ENCODE assay signal across 7 mouse cellular contexts in genomic region chr5:140208743-140209409, GRCm38 (mm10).
DNase-seq lines count a peak whose midpoint lies in the region; ATAC-seq and TF ChIP-seq lines count a peak whose summit lies in the region.

No protein-coding gene starts in this region.

- 41% methylated on average over 19 of the region's 19 CpGs for WGBS in kidney, adult 2 months
- 17% methylated on average over 19 of the region's 19 CpGs for WGBS in liver, embryonic 11.5 days
- WGBS in midbrain, embryonic 16.5 days, result 19% methylated on average over 19 of the region's 19 CpGs
- 34% methylated on average over 19 of the region's 19 CpGs for WGBS in stomach, embryonic 15.5 days

- ATAC-seq in liver, embryonic 11.5 days (replicated peaks; ENCODE audit: low FRiP score), result peak; percentile 99
- peak; percentile 65 for ATAC-seq in midbrain, embryonic 16.5 days
- peak; percentile 84 for ATAC-seq in stomach, embryonic 15.5 days (ENCODE audit: insufficient read depth, low FRiP score, low read depth)

- no peak for TF ChIP-seq POLR2A in kidney, adult 2 months (IDR thresholded peaks at IDR 0.05; ENCODE audit: low read depth, low read length)

- peak overlapping the region; percentile 55 for H3K9ac ChIP-seq in liver, embryonic 11.5 days (ENCODE audit: low read depth, low read length)
- no peak overlapping the region for H3K9ac ChIP-seq in midbrain, embryonic 16.5 days (ENCODE audit: low read depth, low read length)
- no peak overlapping the region for H3K9ac ChIP-seq in stomach, embryonic 15.5 days

- peaks cover 6% of the 10 kb centered on the region; the same call in 1 of the 2 replicates for H3K4me1 ChIP-seq in kidney, adult 2 months (ENCODE audit: control insufficient read depth, insufficient read depth, low read length)
- H3K4me1 ChIP-seq in liver, embryonic 11.5 days (replicated peaks; ENCODE audit: control insufficient read depth, insufficient read depth, low read length), result peaks cover 35% of the 10 kb centered on the region
- H3K4me1 ChIP-seq in midbrain, embryonic 16.5 days (ENCODE audit: control insufficient read depth, insufficient read depth, low read length), result peaks cover 7% of the 10 kb centered on the region
- peaks cover 7% of the 10 kb centered on the region; the same call in 1 of the 2 replicates for H3K4me1 ChIP-seq in stomach, embryonic 15.5 days

- peak; percentile 82 for DNase-seq in T-cell, adult 2 months (ENCODE audit: low spot score)
- DNase-seq in embryo, embryonic 10.5 days (ENCODE audit: low spot score), result peak; percentile 58
- peak; percentile 70 for DNase-seq in heart, adult 8-10 months (ENCODE audit: low spot score)
- DNase-seq in kidney, adult 2 months, result peak; percentile 70
- DNase-seq in liver, embryonic 11.5 days (ENCODE audit: low spot score), result peak; percentile 73

- H3K36me3 ChIP-seq in kidney, adult 2 months (ENCODE audit: control insufficient read depth, insufficient read depth, low read length), result no peaks in the 10 kb centered on the region
- no peaks in the 10 kb centered on the region for H3K36me3 ChIP-seq in liver, embryonic 11.5 days (ENCODE audit: control insufficient read depth, insufficient read depth, low read length)
- no peaks in the 10 kb centered on the region for H3K36me3 ChIP-seq in midbrain, embryonic 16.5 days (ENCODE audit: control insufficient read depth, insufficient read depth, low read length)
- H3K36me3 ChIP-seq in stomach, embryonic 15.5 days, result no peaks in the 10 kb centered on the region

- no peak overlapping the region for H3K4me3 ChIP-seq in kidney, adult 2 months (ENCODE audit: insufficient read depth, low read depth, low read length)
- peak overlapping the region; percentile 21; the same call in 1 of the 2 replicates for H3K4me3 ChIP-seq in liver, embryonic 11.5 days (ENCODE audit: low read depth, low read length)
- no peak overlapping the region for H3K4me3 ChIP-seq in midbrain, embryonic 16.5 days (ENCODE audit: low read depth, low read length)
- H3K4me3 ChIP-seq in stomach, embryonic 15.5 days (replicated peaks), result no peak overlapping the region

- peak overlapping the region; percentile 62; the same call in 1 of the 2 replicates for H3K27ac ChIP-seq in kidney, adult 2 months (ENCODE audit: insufficient read depth, low read depth, low read length)
- peak overlapping the region; percentile 92 for H3K27ac ChIP-seq in liver, embryonic 11.5 days (ENCODE audit: low read depth, low read length)
- peak overlapping the region; percentile 21; the same call in 1 of the 2 replicates for H3K27ac ChIP-seq in midbrain, embryonic 16.5 days (ENCODE audit: low read length)
- peak overlapping the region; percentile 51 for H3K27ac ChIP-seq in stomach, embryonic 15.5 days

- no peak for TF ChIP-seq CTCF in kidney, adult 2 months (conservative IDR thresholded peaks at IDR 0.05; ENCODE audit: insufficient read depth, insufficient read length, low read depth, low read length)

- H3K9me3 ChIP-seq in liver, embryonic 11.5 days (ENCODE audit: control insufficient read depth, low read length), result no peaks in the 10 kb centered on the region
- no peaks in the 10 kb centered on the region for H3K9me3 ChIP-seq in midbrain, embryonic 16.5 days (replicated peaks; ENCODE audit: control insufficient read depth, low read length, poor library complexity, severe bottlenecking)
- H3K9me3 ChIP-seq in stomach, embryonic 15.5 days, result no peaks in the 10 kb centered on the region

- H3K4me2 ChIP-seq in liver, embryonic 11.5 days, result peak overlapping the region; percentile 66
- no peak overlapping the region; the same call in 1 of the 2 replicates for H3K4me2 ChIP-seq in midbrain, embryonic 16.5 days (ENCODE audit: low read length)
- H3K4me2 ChIP-seq in stomach, embryonic 15.5 days, result peak overlapping the region; percentile 8; the same call in 1 of the 2 replicates

- H3K27me3 ChIP-seq in kidney, adult 2 months (replicated peaks; ENCODE audit: control insufficient read depth, insufficient read depth, low read length), result no peaks in the 10 kb centered on the region
- H3K27me3 ChIP-seq in liver, embryonic 11.5 days (replicated peaks; ENCODE audit: control insufficient read depth, insufficient read depth, low read length), result no peaks in the 10 kb centered on the region
- H3K27me3 ChIP-seq in midbrain, embryonic 16.5 days (ENCODE audit: control insufficient read depth, insufficient read depth, low read depth, low read length), result no peaks in the 10 kb centered on the region
- H3K27me3 ChIP-seq in stomach, embryonic 15.5 days (replicated peaks), result no peaks in the 10 kb centered on the region

Comparison
In these comparisons a context has a peak if more than half of its experiments do, and no peak if none do; other contexts are left out.
1. H3K27ac ChIP-seq: peak in every context shown above with its lines; median percentile 92 in liver, embryonic 11.5 days; 62 in kidney, adult 2 months; 51 in stomach, embryonic 15.5 days; 21 in midbrain, embryonic 16.5 days.